Mouse (Mus musculus): ENCODE results near the gene Pbp2. TPM values are rescaled to one million over a fixed set of nuclear protein-coding genes. Genes with fewer than 3 reads are reported as not detected.

Pbp2 gene
- polyA plus RNA-seq, 1 experiment from 2014 or later = not detected

DNA sequence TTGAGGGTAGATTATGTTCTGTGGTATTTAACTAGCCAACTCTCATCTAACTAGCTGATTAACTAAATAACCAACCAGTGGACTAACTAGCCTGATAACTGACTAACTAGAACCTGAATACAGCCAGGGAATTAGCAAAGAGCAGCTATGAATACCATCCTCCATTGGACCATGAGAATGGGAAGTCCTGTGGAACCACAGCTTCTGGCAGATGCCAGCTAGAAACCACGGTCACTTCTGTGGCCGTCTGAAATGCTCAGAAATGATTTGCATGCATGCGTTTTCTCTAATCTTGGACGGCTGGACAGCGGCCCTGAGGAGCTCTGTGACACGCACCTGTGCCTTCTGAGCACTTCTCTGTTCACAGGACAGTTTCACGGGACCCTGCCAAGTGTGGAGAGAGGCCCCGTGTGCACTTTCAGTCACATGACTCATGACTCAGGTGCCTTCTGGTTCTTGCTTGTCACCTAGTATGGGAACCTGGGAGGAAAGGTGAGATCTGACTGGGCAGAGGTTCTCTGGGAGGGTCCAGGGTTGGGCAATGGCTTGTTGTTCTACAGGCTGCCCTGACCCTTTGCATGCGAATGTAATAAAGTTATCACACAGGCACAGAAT is 14.6 kb upstream of the Pbp2 start:
- no peaks in the 10 kb centered on the region for H3K36me3 ChIP-seq
- H3K9ac ChIP-seq = no peak overlapping the region
- H3K4me1 ChIP-seq (replicated peaks) = peaks cover 22% of the 10 kb centered on the region
- WGBS = 72% methylated on average over 9 of the region's 9 CpGs
- H3K9me3 ChIP-seq (replicated peaks) = no peaks in the 10 kb centered on the region
- H3K27me3 ChIP-seq (replicated peaks) = no peaks in the 10 kb centered on the region
- H3K4me2 ChIP-seq = no peak overlapping the region
- H3K4me3 ChIP-seq = no peak overlapping the region
- no peak overlapping the region for H3K27ac ChIP-seq (ENCODE audit: poor library complexity, severe bottlenecking)
- ATAC-seq (ENCODE audit: insufficient number of reproducible peaks, low FRiP score) = no peak

DNA sequence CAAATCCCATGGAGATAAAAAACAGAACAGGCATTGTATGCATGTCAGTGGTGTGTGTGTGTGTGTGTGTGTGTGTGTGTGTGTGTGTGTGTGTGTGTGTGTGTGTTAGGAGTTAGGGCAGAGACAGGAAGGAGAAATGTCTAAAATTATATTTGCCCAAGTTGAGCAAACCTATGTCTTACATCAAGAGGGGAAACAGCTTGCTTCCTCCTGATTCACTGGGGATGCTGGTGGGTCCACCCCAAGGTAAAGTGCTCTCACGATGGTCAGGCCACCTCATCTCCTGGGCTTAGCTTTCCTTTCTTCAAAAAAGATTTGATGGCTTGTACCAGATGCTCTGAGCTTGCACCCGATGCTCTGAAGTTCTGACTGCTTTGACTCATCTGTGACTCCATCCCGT is 13.9 kb upstream of the Pbp2 start:
- Histone ChIP-seq H3K4me3 (no peak overlapping the region), H3K36me3 (no peaks in the 10 kb centered on the region), H3K4me1 (replicated peaks) (peaks cover 22% of the 10 kb centered on the region), H3K9me3 (replicated peaks) (no peaks in the 10 kb centered on the region), H3K4me2 (no peak overlapping the region), H3K9ac (no peak overlapping the region), H3K27me3 (replicated peaks) (no peaks in the 10 kb centered on the region), H3K27ac (ENCODE audit: poor library complexity, severe bottlenecking) (no peak overlapping the region)
- ATAC-seq (ENCODE audit: insufficient number of reproducible peaks, low FRiP score) = no peak
- 44% methylated on average over 3 of the region's 3 CpGs for WGBS

DNA sequence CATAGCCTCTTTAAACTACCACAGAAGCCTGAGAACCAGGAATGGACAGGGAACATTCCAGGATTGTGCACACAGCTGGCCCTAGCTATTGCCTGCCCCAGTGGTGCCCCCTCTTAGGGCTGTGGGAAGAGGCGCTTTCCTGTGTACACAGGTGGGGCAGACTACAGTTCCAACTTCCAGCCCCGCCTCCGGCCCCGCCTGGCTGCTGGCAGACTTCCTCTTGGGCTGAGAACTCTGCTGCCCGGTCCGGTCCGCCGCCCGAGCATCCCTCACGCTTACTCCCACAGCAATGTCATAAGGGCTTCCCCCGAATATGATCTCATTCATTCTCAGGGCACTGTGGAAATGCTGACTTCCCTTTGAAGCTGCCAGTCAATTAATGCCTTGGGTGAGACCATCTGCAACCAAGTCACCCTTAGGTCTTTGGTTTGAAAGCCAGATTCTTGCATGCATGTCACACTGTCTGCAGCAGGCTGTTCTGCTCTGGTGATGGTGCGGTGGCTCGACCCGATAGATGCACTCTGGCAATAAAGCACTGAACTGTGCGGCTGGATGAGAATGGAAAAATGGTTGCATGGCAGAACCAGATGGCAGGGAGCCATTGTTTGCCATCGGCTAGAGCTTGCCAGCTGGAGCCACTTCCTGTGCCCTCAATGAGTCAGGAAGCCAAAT is 13.2 kb upstream of the Pbp2 start:
- Histone ChIP-seq H3K4me2 (no peak overlapping the region; the same call in 1 of the 2 replicates), H3K36me3 (no peaks in the 10 kb centered on the region), H3K4me1 (replicated peaks) (peaks cover 22% of the 10 kb centered on the region), H3K9ac (no peak overlapping the region), H3K27me3 (replicated peaks) (no peaks in the 10 kb centered on the region), H3K4me3 (no peak overlapping the region), H3K9me3 (replicated peaks) (no peaks in the 10 kb centered on the region), H3K27ac (ENCODE audit: poor library complexity, severe bottlenecking) (no peak overlapping the region)
- peak; percentile 72 for ATAC-seq (ENCODE audit: insufficient number of reproducible peaks, low FRiP score)
- 44% methylated on average over 16 of the region's 16 CpGs for WGBS

DNA sequence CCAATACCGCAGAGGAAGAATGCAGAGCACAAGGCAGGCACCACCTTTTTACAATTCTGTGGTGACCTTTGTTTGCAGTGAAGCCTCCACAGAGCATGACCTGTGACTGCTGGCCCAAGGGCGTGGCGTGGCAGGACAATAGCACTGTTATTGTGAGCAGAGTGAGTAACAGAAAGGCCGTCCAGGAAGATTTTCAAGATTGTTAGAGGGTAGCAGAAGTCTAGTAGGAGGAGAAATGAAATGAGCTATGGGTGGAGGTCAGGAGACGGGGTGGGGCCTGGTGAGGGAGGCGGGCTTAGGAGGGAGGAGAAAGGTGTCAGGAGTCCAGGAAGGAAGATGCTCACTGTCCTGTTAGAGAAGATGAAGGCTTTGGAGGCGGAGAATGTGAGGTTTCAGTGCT is 12.5 kb upstream of the Pbp2 start:
- no peak overlapping the region for H3K4me3 ChIP-seq
- no peaks in the 10 kb centered on the region for H3K9me3 ChIP-seq (replicated peaks)
- peaks cover 22% of the 10 kb centered on the region for H3K4me1 ChIP-seq (replicated peaks)
- no peak overlapping the region for H3K4me2 ChIP-seq
- H3K36me3 ChIP-seq = no peaks in the 10 kb centered on the region
- H3K27ac ChIP-seq (ENCODE audit: poor library complexity, severe bottlenecking) = no peak overlapping the region
- no peaks in the 10 kb centered on the region for H3K27me3 ChIP-seq (replicated peaks)
- H3K9ac ChIP-seq = no peak overlapping the region
- WGBS = 71% methylated on average over 7 of the region's 7 CpGs
- ATAC-seq (ENCODE audit: insufficient number of reproducible peaks, low FRiP score) = no peak

DNA sequence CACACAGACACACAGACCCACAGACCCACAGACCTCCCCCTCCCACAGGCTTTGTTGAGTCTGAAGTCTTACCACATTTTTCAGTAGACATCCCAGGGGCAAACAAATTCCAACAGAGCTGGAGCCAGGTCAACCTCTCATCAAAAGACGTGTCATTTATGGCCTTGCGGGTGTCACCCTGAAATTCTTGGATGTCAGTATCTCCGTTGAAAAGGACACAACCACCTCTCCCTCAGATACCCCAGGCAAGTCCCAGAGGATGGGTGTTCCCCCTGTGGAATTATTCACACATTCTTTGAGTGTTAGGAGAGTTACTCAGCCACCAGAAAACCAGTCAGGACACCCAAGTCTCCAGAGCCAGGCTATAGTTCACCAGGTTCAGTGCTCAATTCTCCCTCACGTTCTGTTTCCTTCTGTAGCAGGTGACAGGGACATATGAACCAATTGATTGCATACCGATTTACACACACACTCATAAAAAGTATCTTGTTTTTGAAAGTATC is 9.3 kb upstream of the Pbp2 start:
- Histone ChIP-seq H3K9me3 (replicated peaks) (no peaks in the 10 kb centered on the region), H3K27ac (ENCODE audit: poor library complexity, severe bottlenecking) (no peak overlapping the region), H3K27me3 (replicated peaks) (no peaks in the 10 kb centered on the region), H3K4me3 (no peak overlapping the region), H3K4me2 (no peak overlapping the region), H3K4me1 (replicated peaks) (peaks cover 22% of the 10 kb centered on the region), H3K36me3 (no peaks in the 10 kb centered on the region), H3K9ac (no peak overlapping the region)
- no peak for ATAC-seq (ENCODE audit: insufficient number of reproducible peaks, low FRiP score)
- 57% methylated on average over 5 of the region's 5 CpGs for WGBS

DNA sequence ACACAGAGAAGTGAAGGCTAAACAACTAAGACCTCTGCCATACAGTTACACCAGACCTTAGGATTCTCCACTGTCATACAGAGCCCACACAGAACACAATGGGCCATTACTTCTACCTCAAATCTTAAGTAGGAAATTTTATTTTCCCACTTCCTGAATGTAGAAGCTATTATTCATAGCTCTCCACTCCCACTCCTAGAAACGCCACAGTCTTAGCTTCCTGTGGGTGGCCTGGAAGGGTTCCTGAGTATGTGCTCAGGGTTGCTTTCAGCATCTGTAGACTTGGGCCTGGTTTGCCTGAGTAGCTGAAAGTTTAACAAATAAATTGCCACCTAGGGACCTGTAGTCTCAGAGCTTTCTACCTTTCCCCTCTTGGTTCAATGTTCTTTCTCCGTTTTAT is 5.9 kb upstream of the Pbp2 start:
- H3K4me2 ChIP-seq = no peak overlapping the region
- H3K4me3 ChIP-seq = no peak overlapping the region
- H3K9me3 ChIP-seq (replicated peaks) = no peaks in the 10 kb centered on the region
- no peak overlapping the region for H3K27ac ChIP-seq (ENCODE audit: poor library complexity, severe bottlenecking)
- no peak for ATAC-seq (ENCODE audit: insufficient number of reproducible peaks, low FRiP score)
- H3K4me1 ChIP-seq (replicated peaks) = 0 out of 2 replicates have a peak, but pooled peaks cover 2% of the 10 kb centered on the region
- WGBS = 75% methylated on average over 2 of the region's 2 CpGs
- no peaks in the 10 kb centered on the region for H3K27me3 ChIP-seq (replicated peaks)
- no peak overlapping the region for H3K9ac ChIP-seq
- no peaks in the 10 kb centered on the region for H3K36me3 ChIP-seq

DNA sequence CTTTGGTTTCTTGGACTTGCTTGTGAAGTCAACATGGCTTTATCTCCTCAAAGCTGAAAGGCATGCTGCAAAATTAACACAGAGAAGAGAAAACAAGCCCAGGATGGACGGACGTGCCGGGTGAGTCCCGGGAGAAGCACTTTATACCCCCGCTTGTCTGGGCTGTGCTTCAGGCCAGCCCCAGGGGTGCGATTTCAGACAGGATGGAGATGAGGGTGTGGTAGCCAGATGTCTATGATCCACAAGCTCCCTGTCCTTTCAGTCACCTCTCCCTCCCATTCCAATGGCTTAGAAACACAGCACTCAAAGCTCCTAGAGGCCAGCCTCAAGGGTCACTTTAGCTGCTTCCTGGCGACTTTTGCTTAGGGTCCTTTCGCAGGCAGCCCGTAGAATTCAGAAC is 3.8 kb upstream of the Pbp2 start:
- H3K36me3 ChIP-seq = no peaks in the 10 kb centered on the region
- no peak overlapping the region for H3K9ac ChIP-seq
- H3K9me3 ChIP-seq (replicated peaks) = no peaks in the 10 kb centered on the region
- no peak for ATAC-seq (ENCODE audit: insufficient number of reproducible peaks, low FRiP score)
- no peaks in the 10 kb centered on the region for H3K27me3 ChIP-seq (replicated peaks)
- no peak overlapping the region for H3K27ac ChIP-seq (ENCODE audit: poor library complexity, severe bottlenecking)
- H3K4me3 ChIP-seq = no peak overlapping the region
- WGBS = 61% methylated on average over 9 of the region's 9 CpGs
- H3K4me2 ChIP-seq = no peak overlapping the region
- 0 out of 2 replicates have a peak, but pooled peaks cover 2% of the 10 kb centered on the region for H3K4me1 ChIP-seq (replicated peaks)

DNA sequence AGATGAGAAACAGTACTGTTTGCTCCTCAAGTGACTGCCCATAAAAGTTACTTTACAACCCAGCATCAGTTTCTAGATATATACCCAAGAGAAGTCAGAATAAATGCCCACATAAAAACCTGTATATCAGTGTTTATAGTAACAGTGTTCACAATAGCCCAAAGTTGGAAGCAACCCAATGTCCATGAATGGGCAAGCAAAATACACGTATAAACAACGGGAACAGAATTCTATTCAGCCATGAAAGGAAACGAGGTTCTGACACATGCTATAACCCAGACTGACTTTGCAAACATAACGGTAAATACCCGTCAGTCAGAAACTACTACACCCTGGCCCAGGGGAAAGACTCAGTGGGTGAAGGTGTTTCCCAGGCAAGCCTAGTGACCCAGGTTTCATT is 1.8 kb upstream of the Pbp2 start:
- Histone ChIP-seq H3K27ac (ENCODE audit: poor library complexity, severe bottlenecking) (no peak overlapping the region), H3K4me3 (no peak overlapping the region), H3K9ac (no peak overlapping the region), H3K27me3 (replicated peaks) (no peaks in the 10 kb centered on the region), H3K36me3 (no peaks in the 10 kb centered on the region), H3K4me2 (no peak overlapping the region), H3K9me3 (replicated peaks) (peaks cover 5% of the 10 kb centered on the region), H3K4me1 (replicated peaks) (0 out of 2 replicates have a peak, but pooled peaks cover 2% of the 10 kb centered on the region)
- 77% methylated on average over 5 of the region's 5 CpGs for WGBS
- ATAC-seq (ENCODE audit: insufficient number of reproducible peaks, low FRiP score) = no peak

DNA sequence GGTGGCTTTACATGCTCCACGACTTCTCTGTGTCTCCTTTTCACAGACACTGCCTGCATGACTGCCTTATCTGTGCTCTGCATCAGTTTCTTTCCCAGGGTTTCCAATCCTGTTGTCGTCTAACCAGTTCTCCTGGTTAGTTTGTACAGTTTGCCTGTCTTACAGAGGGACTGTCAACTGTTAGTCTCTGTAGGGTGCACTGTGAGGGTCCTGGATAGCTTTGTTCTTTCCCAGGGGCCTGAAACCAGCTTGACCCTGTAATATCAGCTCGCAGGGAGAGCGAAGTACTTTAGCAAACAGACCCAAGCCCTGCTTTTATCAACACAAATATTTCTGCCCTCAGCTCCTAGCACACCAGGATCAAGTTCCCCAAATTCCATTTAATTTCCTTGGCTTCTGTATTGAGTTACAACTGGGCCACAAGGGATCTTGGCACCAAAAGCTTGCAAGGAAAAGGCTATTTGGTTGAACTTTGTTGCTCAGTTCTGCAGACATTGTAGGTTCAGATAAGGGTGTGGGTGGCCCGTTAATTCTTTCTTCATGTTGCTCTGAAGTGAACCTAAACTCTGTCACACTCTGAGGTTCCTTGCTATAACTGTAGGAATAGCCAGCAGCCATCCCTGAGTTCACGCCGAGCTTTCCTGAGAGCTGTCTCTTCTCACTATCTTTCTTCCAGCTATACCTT is 5.5 kb downstream of the Pbp2 start:
- H3K4me3 ChIP-seq = no peak overlapping the region
- peaks cover 5% of the 10 kb centered on the region for H3K9me3 ChIP-seq (replicated peaks)
- H3K27ac ChIP-seq (ENCODE audit: poor library complexity, severe bottlenecking) = no peak overlapping the region
- H3K27me3 ChIP-seq (replicated peaks) = no peaks in the 10 kb centered on the region
- H3K4me1 ChIP-seq (replicated peaks) = peaks cover 24% of the 10 kb centered on the region
- WGBS = 36% methylated on average over 7 of the region's 7 CpGs
- no peak for ATAC-seq (ENCODE audit: insufficient number of reproducible peaks, low FRiP score)
- H3K9ac ChIP-seq = no peak overlapping the region
- H3K4me2 ChIP-seq = no peak overlapping the region
- no peaks in the 10 kb centered on the region for H3K36me3 ChIP-seq

DNA sequence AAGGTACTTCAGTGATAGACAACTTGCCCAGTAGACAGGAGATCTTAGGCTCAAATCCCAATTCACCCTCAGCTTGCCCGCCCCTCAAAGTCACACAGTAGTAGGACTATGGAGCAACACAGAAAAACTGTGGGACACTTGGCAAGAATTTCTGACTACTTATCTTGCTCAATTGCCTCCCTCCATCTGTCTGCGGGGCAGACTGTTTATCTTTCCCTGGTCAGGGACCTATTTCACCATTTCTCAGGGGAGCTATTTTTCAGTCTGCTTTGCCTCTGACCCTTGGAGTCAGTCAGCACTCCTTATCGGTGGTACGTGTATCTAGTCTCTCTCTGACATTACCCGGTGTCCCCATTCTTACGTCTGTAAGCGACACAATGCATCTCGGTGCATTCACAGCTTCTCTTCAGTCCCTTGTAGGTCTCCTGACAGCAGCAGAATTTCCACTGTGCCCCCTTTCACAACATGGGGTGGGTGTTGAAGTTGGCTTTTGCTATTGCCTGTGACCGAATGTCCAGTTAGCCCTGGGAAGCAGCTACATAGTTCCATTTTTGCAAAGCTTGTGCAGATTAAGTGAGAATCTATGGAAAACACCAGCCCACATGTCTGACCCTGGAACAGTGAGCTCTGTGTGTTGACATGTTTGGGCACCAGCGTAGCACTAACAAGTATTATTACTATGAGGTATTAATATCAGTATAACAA is 7.6 kb downstream of the Pbp2 start:
- Histone ChIP-seq H3K9ac (no peak overlapping the region), H3K9me3 (replicated peaks) (no peaks in the 10 kb centered on the region), H3K4me1 (replicated peaks) (peaks cover 24% of the 10 kb centered on the region), H3K4me2 (no peak overlapping the region), H3K36me3 (no peaks in the 10 kb centered on the region), H3K27me3 (replicated peaks) (no peaks in the 10 kb centered on the region), H3K27ac (ENCODE audit: poor library complexity, severe bottlenecking) (no peak overlapping the region), H3K4me3 (no peak overlapping the region)
- ATAC-seq (ENCODE audit: insufficient number of reproducible peaks, low FRiP score) = no peak
- WGBS = 31% methylated on average over 10 of the region's 10 CpGs

DNA sequence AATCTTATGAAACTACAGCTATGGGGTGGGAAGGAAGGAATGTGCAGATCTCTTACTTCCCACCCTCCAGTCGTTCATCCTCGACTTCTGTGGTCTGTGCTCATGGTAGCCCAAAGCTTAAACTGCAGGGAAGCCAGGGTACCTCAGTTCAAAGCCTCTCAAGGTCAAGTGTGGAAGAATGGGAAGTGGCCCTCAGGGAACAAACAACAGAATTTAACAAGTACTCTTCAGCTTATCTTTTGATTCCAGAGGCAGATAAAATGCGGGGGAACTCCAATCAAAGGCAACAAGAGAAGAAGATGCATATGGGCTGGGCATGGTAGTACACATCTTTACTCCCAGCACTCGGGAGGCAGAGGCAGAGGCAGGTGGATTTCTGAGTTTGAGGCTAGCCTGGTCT is 9.7 kb downstream of the Pbp2 start:
- Histone ChIP-seq H3K4me3 (no peak overlapping the region), H3K9me3 (replicated peaks) (no peaks in the 10 kb centered on the region), H3K27ac (ENCODE audit: poor library complexity, severe bottlenecking) (no peak overlapping the region), H3K36me3 (no peaks in the 10 kb centered on the region), H3K4me1 (replicated peaks) (peaks cover 24% of the 10 kb centered on the region), H3K4me2 (no peak overlapping the region), H3K9ac (no peak overlapping the region), H3K27me3 (replicated peaks) (no peaks in the 10 kb centered on the region)
- no peak for ATAC-seq (ENCODE audit: insufficient number of reproducible peaks, low FRiP score)
- 69% methylated on average over 4 of the region's 4 CpGs for WGBS
